Mouse (Mus musculus): Measurements from ENCODE around the gene Ofcc1.

Ofcc1 gene

DNA sequence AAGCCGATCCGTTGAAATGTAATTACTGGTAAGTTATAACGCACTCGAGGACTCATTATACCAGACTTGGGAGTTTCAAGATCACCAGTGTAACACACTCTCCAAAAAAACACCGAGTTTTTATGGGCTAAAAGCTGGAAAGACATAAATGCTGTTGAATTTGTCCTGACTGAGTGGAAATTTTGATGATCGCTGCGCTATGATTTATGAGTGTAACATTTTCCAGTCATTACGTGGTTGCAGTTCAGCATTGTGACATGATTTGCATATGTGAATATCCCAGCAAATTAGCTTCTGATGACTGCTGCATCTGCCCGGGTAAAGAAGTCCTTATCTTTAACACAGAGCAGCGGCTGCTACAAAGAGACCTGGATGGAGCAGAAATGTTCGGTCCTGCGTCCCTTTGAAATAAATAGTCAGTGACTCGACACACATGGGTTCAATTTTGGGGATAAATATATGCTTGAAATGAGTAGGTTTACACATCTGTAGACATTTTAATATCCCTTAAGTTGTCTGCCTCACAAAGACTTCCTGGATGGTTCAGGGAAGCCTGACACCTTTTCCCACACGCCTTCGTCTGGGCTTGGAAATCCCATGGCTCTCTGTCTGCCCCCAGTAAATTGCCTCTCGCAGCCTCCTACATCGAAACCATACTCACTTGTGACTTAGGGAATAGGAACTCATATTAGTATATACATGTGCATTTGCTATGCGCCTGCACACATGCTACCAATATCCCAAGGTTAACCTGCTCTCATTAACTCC is 381.8 kb downstream of the Ofcc1 start:
- DNase-seq, result no peak

DNA sequence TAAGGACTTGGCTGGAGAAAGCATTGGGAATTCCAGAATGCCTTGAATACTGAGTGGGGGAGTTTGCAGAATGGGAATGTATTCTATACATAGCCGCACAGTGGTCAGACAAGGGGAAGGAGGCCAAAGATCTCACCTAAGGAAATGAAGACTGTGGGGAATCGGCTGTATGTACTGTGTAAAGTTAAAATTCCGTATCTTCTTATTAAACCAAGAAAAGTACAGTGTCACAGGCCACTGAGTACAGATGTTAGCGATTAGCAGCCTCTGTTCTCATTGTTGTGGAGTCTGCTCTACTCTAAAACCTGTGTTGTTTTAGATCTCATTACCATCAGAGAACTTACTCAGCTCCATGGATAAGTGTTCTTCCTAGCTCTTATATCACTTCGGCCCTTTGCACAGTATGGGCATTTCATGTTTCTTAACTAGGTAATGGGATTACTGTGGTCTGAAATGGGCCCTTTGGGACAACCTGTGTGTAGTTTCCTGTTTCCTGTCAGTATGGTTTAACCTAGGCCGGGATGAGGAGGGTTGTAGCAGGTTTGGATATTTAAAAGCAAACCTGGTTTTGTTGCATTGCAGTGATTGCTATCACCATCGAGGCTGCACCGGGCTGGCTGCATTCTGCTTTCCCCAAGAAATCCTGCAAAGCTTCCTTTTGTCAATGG is 392.8 kb downstream of the Ofcc1 start:
- DNase-seq, result no peak

DNA sequence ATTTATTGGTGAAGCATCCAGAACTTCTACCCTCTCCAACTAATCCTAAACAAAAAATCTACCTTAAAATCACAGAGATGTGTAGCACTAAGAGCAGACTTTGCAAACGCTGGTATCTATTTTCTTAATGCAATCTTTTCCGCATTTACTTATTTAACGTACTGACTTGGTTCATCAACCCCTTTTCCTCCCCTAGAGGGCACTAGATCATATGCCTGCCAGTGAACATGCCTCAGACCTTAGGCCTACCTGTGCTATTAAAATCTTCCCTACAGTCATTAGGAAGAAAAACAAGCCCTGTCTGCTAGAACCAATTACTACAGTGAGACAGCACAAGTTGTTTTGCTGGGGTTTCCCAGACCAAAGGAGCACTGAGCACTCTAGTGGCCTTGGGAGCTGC is 404.0 kb downstream of the Ofcc1 start:
- no peak for DNase-seq

DNA sequence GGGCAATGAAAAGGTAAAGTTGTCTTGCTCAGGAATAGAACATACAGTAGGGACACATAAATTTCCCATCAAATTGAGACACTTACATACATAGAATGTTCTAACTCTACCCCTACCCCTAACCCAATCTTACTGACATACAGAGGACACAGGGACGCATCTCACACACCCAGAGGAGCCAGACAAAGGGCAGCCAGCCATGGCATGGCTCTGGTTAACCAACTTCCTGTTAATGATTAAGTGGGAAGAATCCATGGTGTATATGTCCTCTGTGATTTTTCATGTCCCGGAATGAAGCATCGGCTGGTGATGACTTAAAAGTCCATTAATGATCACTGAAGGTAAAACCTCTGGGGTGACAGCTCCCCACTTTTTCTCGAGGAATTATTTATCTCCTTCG is 405.2 kb downstream of the Ofcc1 start:
- DNase-seq, result no peak
